Mouse (Mus musculus): Measurements from ENCODE around the gene Sh3bp1. TPM values are rescaled to one million over a fixed set of nuclear protein-coding genes. Genes with fewer than 3 reads are reported as not detected.
"Not testable (repeated sequence)": the region's sequence is repeated elsewhere in the genome, so short reads cannot be mapped to it uniquely, and the experiment has no call there.

The Sh3bp1 gene
- total RNA-seq, 1 experiment from 2014 or later = 6.6 TPM

DNA sequence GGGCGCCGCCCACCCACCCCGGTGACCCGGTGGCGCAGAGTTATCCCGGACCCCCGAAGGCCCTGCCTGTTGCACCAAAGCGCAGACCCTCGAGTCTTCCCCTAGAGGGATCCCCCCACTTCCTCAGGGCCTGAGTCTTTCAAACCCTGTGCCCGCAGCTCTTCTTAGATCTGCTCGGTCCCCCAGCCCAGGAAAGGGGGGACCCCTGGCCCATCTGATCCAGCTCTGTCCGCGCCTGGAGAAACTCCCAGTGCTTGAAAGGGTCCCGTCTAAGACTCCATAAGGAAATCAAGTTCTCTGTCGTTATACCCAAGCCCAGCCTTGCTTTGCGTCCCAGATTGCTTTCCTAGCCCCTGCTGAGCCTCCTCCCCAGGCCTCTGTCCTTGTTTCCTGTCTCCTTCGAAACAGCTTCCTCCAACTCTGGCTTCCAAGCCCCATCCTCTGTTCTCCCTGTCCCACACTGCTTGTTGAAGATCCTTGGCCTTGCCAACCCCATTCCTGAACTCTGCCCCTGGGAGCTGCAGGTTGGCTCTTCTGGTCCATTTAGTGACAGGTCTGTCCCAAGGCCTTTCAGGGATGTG, 21.7 kb upstream of the Sh3bp1 start:
- DNase-seq = peak; percentile 46

DNA sequence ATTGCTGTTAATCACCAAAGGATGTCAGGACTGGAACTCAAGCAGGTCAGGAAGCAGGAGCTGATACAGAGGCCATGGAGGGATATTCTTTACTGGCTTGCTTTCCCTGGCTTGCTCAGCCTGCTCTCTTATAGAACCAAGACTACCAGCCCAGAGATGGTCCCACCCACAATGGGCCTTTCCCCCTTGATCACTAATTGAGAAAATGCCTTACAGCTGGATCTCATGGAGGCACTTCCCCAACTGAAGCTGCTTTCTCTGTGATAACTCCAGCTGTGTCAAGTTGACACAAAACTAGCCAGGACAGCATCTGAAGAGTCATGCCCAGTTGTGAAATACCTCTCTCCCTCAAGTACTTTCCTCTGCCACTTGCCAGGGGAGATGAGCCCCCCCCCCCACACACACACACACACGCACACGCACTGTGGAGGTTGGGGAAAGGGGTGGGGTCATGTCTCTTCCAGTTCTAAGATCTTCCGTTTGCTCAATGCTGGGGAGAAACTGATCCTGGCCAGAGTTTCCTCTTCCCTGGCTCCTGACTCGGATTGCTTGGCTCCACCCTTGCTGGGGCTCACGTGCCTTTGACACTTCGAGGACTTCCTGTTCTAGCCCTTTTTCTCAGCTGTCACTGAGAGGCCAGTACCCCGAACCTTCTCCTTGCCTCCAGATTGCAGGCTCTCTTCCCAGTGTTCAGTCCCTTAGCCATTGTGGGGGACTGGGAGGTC, 20.6 kb upstream of the Sh3bp1 start:
- not testable (repeated sequence) for DNase-seq

- DNase-seq = no peak
Measured at GRCm38 (mm10) chr15:78880432-78880831, 19.1 kb upstream of the Sh3bp1 start.

- DNase-seq = no peak
Measured at GRCm38 (mm10) chr15:78881828-78882227, 17.7 kb upstream of the Sh3bp1 start.

DNA sequence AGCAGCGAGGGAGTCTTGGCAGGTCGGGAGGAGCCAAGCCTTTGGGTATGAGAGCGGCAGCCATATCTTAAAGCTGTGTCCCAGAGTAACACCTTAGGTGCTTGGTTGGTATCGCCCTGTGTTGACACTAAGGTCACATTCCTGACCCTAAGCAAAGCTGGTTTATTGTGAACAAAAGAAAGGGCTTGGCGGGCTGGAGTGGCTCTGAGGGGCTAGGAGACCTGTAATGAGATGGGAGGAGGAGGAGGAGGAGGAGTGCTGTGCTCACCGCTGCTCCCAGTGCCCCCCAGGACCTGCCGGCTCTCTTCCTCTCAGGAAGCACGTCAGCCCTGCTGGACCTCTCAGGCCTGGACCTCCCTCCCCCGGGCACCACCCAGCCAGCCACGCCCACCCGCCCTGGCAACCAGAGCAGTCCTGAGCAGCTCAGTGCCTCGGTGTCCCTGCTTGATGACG, 10.1 kb upstream of the Sh3bp1 start:
- DNase-seq = no peak

- no peak for DNase-seq
Measured at GRCm38 (mm10) chr15:78892440-78892839, 7.1 kb upstream of the Sh3bp1 start.

DNA sequence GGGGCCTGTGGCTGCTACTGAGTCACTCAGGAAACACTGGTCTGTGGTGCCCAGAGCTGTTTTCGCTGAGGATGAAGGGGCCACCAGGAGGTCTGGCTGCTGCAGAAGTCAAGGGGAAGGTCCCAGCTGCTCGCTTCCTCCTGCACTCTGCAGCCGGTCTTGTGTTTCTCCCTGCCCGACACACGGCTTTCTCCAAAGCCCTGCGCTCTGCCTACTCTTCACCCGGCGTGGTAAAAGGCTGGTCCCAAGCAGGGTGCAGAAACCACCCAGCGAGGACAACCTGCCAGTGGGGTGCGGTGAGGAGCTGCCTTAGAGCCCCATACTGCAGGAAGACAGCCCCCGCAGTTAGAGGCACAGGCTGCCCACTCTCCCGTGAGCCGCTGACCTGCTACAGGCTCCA, 4.8 kb upstream of the Sh3bp1 start:
- no peak for DNase-seq

- DNase-seq = no peak
Measured at GRCm38 (mm10) chr15:78895741-78896140, 3.8 kb upstream of the Sh3bp1 start.

DNA sequence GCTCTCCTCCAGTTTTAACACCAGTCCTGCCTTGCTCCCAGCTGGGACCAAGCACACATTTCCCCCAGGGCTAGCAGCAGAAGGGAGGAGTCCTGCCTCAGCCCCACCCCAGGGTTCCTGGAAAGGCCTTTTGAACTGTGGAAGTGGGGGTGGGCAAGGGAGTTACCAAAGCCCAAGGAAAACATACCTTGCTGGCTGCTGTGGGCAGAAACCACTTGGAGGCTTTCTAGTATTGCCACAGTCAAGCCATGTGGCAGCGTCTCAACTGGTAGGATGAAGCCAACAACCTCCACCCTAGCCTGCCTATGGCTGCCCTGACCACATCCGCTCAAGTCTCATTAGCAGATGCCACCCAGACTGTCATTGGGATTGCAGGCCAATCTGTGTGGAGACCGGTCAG, 3.4 kb upstream of the Sh3bp1 start:
- no peak for DNase-seq

GRCm38 (mm10) chr15:78897488-78897887, 2.1 kb upstream of the Sh3bp1 start:
- DNase-seq = no peak

- DNase-seq = no peak
Measured at GRCm38 (mm10) chr15:78898507-78899001, 1.0 kb upstream of the Sh3bp1 start.

GRCm38 (mm10) chr15:78899409-78899739, 194 bp upstream of the Sh3bp1 start, which contains the start of gene Gm49510:
Gene Gm49510 (plus strand): TSS chr15:78899667.
- no peak for DNase-seq

DNA sequence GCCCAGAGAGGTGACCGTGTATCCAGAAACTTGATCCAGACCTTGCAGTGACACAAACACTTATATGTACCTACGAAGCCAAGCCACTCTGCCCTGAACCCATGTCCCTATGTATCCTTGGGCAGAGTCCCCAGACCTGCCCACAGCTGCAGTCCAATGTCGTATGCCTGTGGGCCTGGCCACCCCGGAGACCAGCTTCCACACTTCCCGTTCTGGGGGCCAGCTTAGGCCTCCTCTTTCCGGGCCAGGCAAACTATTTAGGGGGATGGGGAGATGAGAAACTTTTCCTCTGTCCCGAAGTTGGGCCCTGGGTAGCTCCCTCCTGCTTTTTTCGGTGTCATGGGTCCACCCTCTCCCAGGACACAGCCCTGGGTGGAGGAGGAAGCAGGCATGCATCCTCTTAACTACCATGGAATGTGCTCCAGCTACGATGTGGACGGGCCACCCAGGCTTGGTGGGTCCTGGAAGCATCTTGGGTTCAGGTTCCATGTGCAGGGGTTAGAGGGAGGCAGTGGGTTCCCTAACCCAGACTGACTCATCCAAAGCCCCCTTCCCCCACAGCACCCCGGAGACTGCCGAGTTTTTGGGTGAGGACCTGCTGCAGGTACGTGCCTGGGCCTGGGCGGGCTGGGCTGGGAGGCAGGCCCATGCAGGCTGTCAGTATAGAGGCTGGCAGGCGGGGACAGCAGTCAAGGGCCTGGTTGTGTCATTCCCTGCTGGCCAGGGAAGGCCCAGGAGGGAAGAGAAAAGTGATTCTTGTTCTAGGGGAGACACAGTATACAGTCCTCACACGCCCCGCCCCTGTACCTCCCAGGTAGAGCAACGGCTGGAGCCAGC, 1.2 kb downstream of the Sh3bp1 start:
- DNase-seq = no peak

GRCm38 (mm10) chr15:78901422-78901789, 1.8 kb downstream of the Sh3bp1 start:
- DNase-seq = no peak

DNA sequence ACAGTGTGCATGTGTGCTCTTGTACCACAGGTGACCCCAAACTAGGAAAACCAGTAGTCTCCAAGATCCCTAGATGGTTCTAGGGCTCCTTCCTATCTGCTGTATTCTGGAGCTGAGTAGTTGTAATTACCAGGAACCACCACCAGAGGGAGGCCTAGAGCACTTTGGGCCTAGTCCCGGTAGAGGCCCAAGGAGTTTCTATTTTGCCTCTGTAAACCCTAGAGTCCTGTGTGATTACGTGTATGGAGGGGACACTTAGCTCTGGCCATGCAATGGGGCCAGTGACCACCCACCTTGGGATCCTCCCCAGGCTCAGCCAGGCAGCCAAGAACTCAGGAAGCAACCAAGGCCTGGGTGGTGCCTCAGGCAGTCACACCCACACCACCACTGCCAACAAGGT, 3.7 kb downstream of the Sh3bp1 start:
- DNase-seq = peak; percentile 90

- no peak for DNase-seq
Measured at GRCm38 (mm10) chr15:78908399-78908798, 8.8 kb downstream of the Sh3bp1 start.

- no peak for DNase-seq
Measured at GRCm38 (mm10) chr15:78908982-78909381, 9.4 kb downstream of the Sh3bp1 start.

DNA sequence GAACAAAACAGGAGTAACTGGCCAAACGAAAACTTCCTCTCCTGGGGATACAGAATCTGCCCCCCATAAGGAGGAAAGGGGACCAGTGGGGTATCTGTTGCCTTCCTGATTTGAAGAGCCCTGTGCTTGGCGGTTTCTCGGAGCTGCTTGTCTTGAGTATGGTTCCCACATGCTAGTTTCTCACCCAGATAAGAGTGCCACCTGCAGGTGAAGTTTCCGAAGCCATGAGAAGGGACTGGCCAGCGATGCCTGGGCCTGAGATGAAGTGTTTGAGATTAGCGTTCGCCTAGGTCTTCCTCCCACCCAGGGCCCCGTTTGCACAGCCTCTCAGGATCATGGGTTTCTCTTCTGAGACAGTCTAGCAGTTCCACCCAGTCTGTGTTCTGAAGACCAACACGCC, 12.5 kb downstream of the Sh3bp1 start:
- DNase-seq = peak; percentile 61

DNA sequence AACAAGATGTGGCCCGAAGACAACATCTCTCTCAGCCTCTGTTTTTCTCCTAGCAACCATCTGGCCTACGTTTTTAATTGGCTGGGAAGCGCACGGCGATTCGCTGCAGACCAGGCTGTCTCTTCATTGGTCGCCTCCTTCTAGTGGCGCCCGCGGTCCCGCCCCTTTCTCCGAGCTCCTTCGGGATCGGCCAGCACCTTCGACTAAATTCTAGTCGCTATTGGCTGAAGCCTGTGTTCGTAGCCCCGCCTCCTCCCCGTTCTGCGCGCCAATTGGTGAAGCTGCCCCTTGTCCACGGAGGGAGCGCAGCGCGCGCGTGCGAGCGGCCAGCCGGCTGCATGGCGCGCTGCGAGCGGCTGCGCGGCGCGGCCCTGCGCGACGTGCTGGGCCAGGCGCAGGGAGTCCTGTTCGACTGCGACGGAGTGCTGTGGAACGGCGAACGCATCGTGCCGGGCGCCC, 14.1 kb downstream of the Sh3bp1 start, which contains the start of gene Pdxp:
Pdxp (plus strand) TSS at position 288 of the 459 bp plus-strand sequence.
- DNase-seq = peak; percentile 97

DNA sequence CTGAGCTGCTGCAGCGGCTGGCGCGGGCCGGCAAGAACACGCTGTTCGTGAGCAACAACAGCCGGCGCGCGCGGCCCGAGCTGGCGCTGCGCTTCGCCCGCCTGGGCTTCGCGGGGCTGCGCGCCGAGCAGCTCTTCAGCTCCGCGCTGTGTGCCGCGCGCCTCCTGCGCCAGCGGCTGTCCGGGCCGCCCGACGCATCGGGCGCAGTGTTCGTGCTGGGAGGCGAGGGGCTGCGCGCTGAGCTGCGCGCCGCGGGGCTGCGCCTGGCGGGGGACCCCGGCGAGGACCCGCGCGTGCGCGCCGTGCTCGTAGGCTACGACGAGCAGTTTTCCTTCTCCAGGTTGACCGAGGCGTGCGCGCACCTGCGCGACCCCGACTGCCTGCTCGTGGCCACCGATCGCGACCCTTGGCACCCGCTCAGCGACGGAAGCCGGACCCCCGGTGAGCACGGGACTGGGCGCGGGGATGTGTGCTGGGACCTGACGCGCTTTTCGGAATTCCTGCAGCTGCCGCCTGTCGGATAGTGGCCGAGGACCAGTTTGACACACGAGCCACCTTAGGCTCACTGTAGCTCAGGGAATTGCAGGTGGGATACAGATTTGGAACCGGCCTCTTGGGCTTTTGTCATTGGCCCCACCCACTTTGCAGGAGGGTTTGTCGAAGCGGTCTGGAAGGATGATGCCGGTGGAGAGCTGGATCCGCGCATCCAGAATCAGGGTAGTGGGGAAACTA, 14.7 kb downstream of the Sh3bp1 start:
- DNase-seq = no peak

DNA sequence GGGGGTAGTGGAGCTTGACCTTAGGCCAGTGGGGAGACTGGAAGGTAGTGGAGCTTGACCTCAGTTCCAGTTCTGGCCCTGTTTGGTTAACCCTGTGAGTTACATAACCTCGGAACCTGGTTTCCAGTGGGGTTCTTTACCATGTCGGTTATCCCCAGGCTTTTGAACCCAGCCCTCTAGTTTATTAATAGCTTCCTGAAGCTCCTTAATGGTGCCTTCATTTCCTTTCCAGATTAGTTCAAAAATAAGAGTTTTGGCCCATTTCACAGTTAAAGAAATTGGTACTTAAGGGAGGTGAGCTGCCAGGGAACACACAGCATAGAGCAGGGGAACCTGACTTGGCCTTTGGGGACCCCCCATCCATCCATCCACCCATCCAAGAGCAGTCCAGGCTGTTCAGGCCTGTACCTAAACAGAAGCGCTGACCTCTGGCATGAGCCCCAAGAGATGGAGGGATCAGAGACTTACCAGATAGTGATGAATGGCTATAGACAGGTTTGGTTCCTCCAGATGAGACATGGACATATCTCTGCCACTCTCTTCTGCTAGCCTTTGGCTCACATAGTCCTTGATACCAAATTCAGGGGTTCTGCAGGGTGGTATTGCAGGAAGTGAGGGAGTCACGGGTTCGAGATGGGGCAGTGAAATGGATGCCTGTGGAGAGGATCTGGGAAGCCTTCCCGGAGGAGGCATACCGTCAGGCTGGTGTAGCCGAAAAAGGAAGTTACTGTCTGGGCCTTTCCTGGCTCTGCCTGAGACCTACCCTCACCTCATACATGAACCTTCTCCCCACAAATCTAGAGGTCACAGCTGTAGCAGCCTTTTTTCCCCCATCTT, 15.5 kb downstream of the Sh3bp1 start:
- no peak for DNase-seq

Measured in adrenal gland, postnatal 14 days (tissue).